Mouse (Mus musculus): ENCODE results near the gene Aldh4a1.

GRCm38 (mm10) chr4:139640333-139640732 lies 17.7 kb downstream of the Aldh4a1 start:
- TF ChIP-seq E2F4 (IDR thresholded peaks at IDR 0.05; ENCODE audit: insufficient read depth) (no peak), MAX (IDR thresholded peaks at IDR 0.05; ENCODE audit: low read depth) (no peak), POLR2AphosphoS2 (IDR thresholded peaks at IDR 0.05; ENCODE audit: insufficient read length, low read depth) (no peak), POLR2A (IDR thresholded peaks at IDR 0.05; ENCODE audit: insufficient read length, low read depth) (no peak), MYOG (IDR thresholded peaks at IDR 0.05; ENCODE audit: control insufficient read depth in 1 of 3, insufficient read depth in 1 of 3, insufficient read length in 2 of 3, low read depth in 2 of 3) (no peak), TCF12 (IDR thresholded peaks at IDR 0.05; ENCODE audit: insufficient read depth, poor library complexity, severe bottlenecking) (no peak)
